22 mouse cellular contexts compared by ENCODE assay signal in genomic region chr16:97391701-97392384, GRCm38 (mm10). TPM values are rescaled to one million over a fixed set of nuclear protein-coding genes. Genes with fewer than 3 reads are reported as not detected.
DNase-seq lines count a peak whose midpoint lies in the region; ATAC-seq and TF ChIP-seq lines count a peak whose summit lies in the region.
"Had no signal": no experiment of that assay in that cellular context is flagged by ENCODE, and none has a peak within 500 bp of the region (broad histone marks: within the 10 kb centered on the region; RNA-seq: fewer than 3 reads in every experiment).

No protein-coding gene starts in this region.

- no peak for ATAC-seq in heart, embryonic 13.5 days (ENCODE audit: extremely low read depth, insufficient number of reproducible peaks, low FRiP score, low TSS enrichment)
- peak; percentile 50; the same call in 1 of the 2 replicates for ATAC-seq in neural tube, embryonic 12.5 days (ENCODE audit: low FRiP score, low read depth)
- ATAC-seq in hindbrain, postnatal 0 days, result no peak

- H3K4me3 ChIP-seq in heart, embryonic 13.5 days, result no peak overlapping the region
- H3K4me3 ChIP-seq in neural tube, embryonic 12.5 days, result no peak overlapping the region
- no peak overlapping the region for H3K4me3 ChIP-seq in hindbrain, postnatal 0 days (ENCODE audit: low read length)
- H3K4me3 ChIP-seq: embryonic facial prominence, embryonic 10.5 days; forebrain, embryonic 12.5 days; layer of hippocampus, adult 2 months had no signal

- peaks cover 2% of the 10 kb centered on the region; the same call in 1 of the 2 replicates for H3K36me3 ChIP-seq in heart, embryonic 13.5 days
- H3K36me3 ChIP-seq in neural tube, embryonic 12.5 days, result no peaks in the 10 kb centered on the region
- H3K36me3 ChIP-seq in hindbrain, postnatal 0 days (ENCODE audit: insufficient read depth, low read length), result no peaks in the 10 kb centered on the region
- H3K36me3 ChIP-seq: embryonic facial prominence, embryonic 10.5 days; forebrain, embryonic 12.5 days had no signal

- H3K4me1 ChIP-seq in heart, embryonic 13.5 days, result peaks cover 49% of the 10 kb centered on the region
- H3K4me1 ChIP-seq in neural tube, embryonic 12.5 days, result no peaks in the 10 kb centered on the region
- H3K4me1 ChIP-seq in hindbrain, postnatal 0 days (ENCODE audit: insufficient read depth, low read length), result 0 out of 2 replicates have a peak, but pooled peaks cover 6% of the 10 kb centered on the region
- H3K4me1 ChIP-seq: forebrain, embryonic 12.5 days had no signal

- H3K9me3 ChIP-seq in heart, embryonic 13.5 days, result no peaks in the 10 kb centered on the region
- H3K9me3 ChIP-seq in neural tube, embryonic 12.5 days, result no peaks in the 10 kb centered on the region
- no peaks in the 10 kb centered on the region for H3K9me3 ChIP-seq in hindbrain, postnatal 0 days (ENCODE audit: low read length)
- H3K9me3 ChIP-seq: embryonic facial prominence, embryonic 10.5 days; forebrain, embryonic 12.5 days had no signal

- no peak overlapping the region for H3K9ac ChIP-seq in heart, embryonic 13.5 days
- H3K9ac ChIP-seq in neural tube, embryonic 12.5 days, result no peak overlapping the region
- no peak overlapping the region for H3K9ac ChIP-seq in hindbrain, postnatal 0 days (replicated peaks; ENCODE audit: low read length)
- H3K9ac ChIP-seq: forebrain, embryonic 12.5 days had no signal

- no peak overlapping the region for H3K27ac ChIP-seq in heart, embryonic 13.5 days (replicated peaks)
- no peak overlapping the region for H3K27ac ChIP-seq in neural tube, embryonic 12.5 days
- no peak overlapping the region for H3K27ac ChIP-seq in hindbrain, postnatal 0 days
- H3K27ac ChIP-seq: embryonic facial prominence, embryonic 10.5 days; forebrain, embryonic 12.5 days; layer of hippocampus, adult 2 months had no signal

- no peak for DNase-seq in heart, adult 11 months
- DNase-seq in neural tube, embryonic 10.5 days (ENCODE audit: extremely low spot score, low spot score), result no peak
- peak; percentile 33 for DNase-seq in hindbrain, postnatal 0 days (ENCODE audit: low spot score)
- DNase-seq in retina, postnatal 1 day, result peak; percentile 64
- DNase-seq in spleen, postnatal 36 days (ENCODE audit: low spot score in 2 of 2), result no peak
- no peak for DNase-seq in right cerebral cortex, postnatal 25 days
- DNase-seq: adrenal gland, postnatal 36 days; B cell, adult 2 months; cerebellum, adult 9-10 months; kidney, adult 11 months; kidney, postnatal 14 days; left cerebral cortex, postnatal 4 days; liver; midbrain, embryonic 14.5 days; thymus, postnatal 14 days had no signal

- no peak for TF ChIP-seq CTCF in hindbrain, postnatal 0 days (IDR thresholded peaks at IDR 0.05; ENCODE audit: low read depth)

- 0 out of 2 replicates have a peak overlapping the region, but pooled peaks have one; percentile 11 for H3K4me2 ChIP-seq in heart, embryonic 13.5 days
- no peak overlapping the region for H3K4me2 ChIP-seq in neural tube, embryonic 12.5 days (replicated peaks)
- no peak overlapping the region for H3K4me2 ChIP-seq in hindbrain, postnatal 0 days (ENCODE audit: low read depth, low read length)
- H3K4me2 ChIP-seq: forebrain, embryonic 12.5 days had no signal

- no peaks in the 10 kb centered on the region for H3K27me3 ChIP-seq in heart, embryonic 13.5 days (replicated peaks)
- no peaks in the 10 kb centered on the region for H3K27me3 ChIP-seq in neural tube, embryonic 12.5 days (replicated peaks)
- H3K27me3 ChIP-seq in hindbrain, postnatal 0 days (ENCODE audit: insufficient read depth, low read length), result no peaks in the 10 kb centered on the region
- H3K27me3 ChIP-seq: forebrain, embryonic 12.5 days had no signal

- 40% methylated on average over 3 of the region's 3 CpGs for WGBS in heart, embryonic 13.5 days
- 5% methylated on average over 3 of the region's 3 CpGs for WGBS in neural tube, embryonic 12.5 days
- 37% methylated on average over 3 of the region's 3 CpGs for WGBS in hindbrain, postnatal 0 days

RNA-seq across cellular contexts. Expression of gene Bace2, which starts 35.3 kb away (rescaled TPM):
- 55.0 and 62.9 TPM in 2 replicates for polyA plus RNA-seq in heart, embryonic 13.5 days (2015; fragmentation: Nextera tagmentation; extraction: Ambion mirVana)
- polyA plus RNA-seq in neural tube, embryonic 12.5 days (2016; fragmentation: Nextera tagmentation; extraction: Ambion mirVana), result 4.7 and 4.8 TPM in 2 replicates
- total RNA-seq in hindbrain, postnatal 0 days (2014; rRNA removed), result 1.5 and 2.7 TPM in 2 replicates
- polyA plus RNA-seq in hindbrain, postnatal 0 days (2015; fragmentation: Nextera tagmentation; extraction: Ambion mirVana), result 6.1 and 9.1 TPM in 2 replicates
- total RNA-seq: common myeloid progenitor, adult 5-6 weeks; megakaryocyte, adult 5-6 weeks had no signal

Comparison
In these comparisons a context has a peak if more than half of its experiments do, and no peak if none do; other contexts are left out.
1. DNase-seq: peak in hindbrain, postnatal 0 days (single experiment) and retina, postnatal 1 day (single experiment); none in heart, adult 11 months (single experiment), neural tube, embryonic 10.5 days (single experiment), spleen, postnatal 36 days (0 of 2) and right cerebral cortex, postnatal 25 days (single experiment).